Mouse (Mus musculus): ENCODE data around the gene Pitpna. TPM values are rescaled to one million over a fixed set of nuclear protein-coding genes. Genes with fewer than 3 reads are reported as not detected.

The Pitpna gene
- total RNA-seq, 2 experiments from 2014 or later: 336 to 338 TPM

DNA sequence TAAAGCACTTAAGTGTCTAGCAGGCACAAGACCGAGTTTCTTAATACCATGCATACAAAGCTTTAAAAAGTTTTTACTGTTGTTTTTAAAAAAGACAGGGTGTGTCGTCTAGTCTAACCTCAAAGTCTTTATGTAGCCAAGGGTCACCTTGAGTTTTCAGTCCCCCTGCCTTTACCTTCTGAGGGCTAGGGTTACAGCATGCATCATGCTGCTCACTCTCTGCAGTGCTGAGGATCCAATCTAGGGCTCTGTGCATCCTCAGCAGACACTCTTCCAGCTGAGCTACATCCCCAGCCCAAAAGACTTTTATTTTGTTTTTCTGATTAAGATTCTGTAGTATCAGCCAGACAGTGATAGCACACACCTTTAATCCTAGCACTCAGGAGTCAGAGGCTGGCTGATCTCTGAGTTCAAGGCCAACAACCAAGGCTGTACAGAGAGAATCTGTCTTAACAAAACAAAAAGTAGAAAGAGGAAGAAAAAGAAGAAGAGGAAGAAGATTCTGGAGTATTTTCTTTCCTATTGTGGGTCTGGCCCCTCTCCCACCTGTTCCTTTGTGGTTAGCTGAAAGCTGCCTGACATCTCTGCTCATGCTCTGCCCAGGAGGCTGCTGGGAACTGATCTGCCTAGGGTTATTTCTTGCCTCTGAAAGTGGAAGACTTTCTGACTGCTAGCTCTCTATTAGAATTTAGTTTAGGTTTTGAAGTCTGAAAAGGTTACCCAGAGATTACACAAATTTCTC, 34.9 kb downstream of the Pitpna start:
- no peak for DNase-seq (ENCODE audit: low spot score in 2 of 2)
- intact Hi-C loops (cut with DNase I): no loop called here

- intact Hi-C loops (cut with DNase I): no loop called here
- no peak for DNase-seq (ENCODE audit: low spot score in 2 of 2)
These were observed 36.2 kb downstream of the Pitpna start for GRCm38 (mm10) chr11:75624102-75624554.

- DNase-seq (ENCODE audit: low spot score in 2 of 2): peak in 1 of 2 experiments; percentile 52
- intact Hi-C loops (cut with DNase I): no loop called here
These were observed 37.9 kb downstream of the Pitpna start for GRCm38 (mm10) chr11:75625820-75626219.

GRCm38 (mm10) chr11:75630098-75630497, 42.2 kb downstream of the Pitpna start:
- no peak for DNase-seq (ENCODE audit: low spot score in 2 of 2)
- intact Hi-C loops (cut with DNase I): no loop called here

GRCm38 (mm10) chr11:75630645-75631229, 42.8 kb downstream of the Pitpna start, which contains the start of gene Inpp5k:
Gene Inpp5k, plus strand, starts transcription at chr11:75630988.
- intact Hi-C loops (cut with DNase I): no loop called here
- peak; percentile 97 for DNase-seq (ENCODE audit: low spot score in 2 of 2)

- peak in 1 of 2 experiments; percentile 38 for DNase-seq (ENCODE audit: low spot score in 2 of 2)
- intact Hi-C loops (cut with DNase I): no loop called here
These were observed 43.8 kb downstream of the Pitpna start for GRCm38 (mm10) chr11:75631561-75632225.

- DNase-seq (ENCODE audit: low spot score in 2 of 2): no peak
- intact Hi-C loops (cut with DNase I): no loop called here
These were observed 45.0 kb downstream of the Pitpna start for GRCm38 (mm10) chr11:75632921-75633320.

GRCm38 (mm10) chr11:75634801-75635200, 46.9 kb downstream of the Pitpna start:
- no peak for DNase-seq (ENCODE audit: low spot score in 2 of 2)
- intact Hi-C loops (cut with DNase I): no loop called here

GRCm38 (mm10) chr11:75635315-75635714, 47.4 kb downstream of the Pitpna start:
- intact Hi-C loops (cut with DNase I): no loop called here
- no peak for DNase-seq (ENCODE audit: low spot score in 2 of 2)

GRCm38 (mm10) chr11:75643323-75643722, 55.4 kb downstream of the Pitpna start:
- DNase-seq (ENCODE audit: low spot score in 2 of 2): no peak
- intact Hi-C loops (cut with DNase I): no loop called here

GRCm38 (mm10) chr11:75644684-75645083, 56.8 kb downstream of the Pitpna start:
- no peak for DNase-seq (ENCODE audit: low spot score in 2 of 2)

DNA sequence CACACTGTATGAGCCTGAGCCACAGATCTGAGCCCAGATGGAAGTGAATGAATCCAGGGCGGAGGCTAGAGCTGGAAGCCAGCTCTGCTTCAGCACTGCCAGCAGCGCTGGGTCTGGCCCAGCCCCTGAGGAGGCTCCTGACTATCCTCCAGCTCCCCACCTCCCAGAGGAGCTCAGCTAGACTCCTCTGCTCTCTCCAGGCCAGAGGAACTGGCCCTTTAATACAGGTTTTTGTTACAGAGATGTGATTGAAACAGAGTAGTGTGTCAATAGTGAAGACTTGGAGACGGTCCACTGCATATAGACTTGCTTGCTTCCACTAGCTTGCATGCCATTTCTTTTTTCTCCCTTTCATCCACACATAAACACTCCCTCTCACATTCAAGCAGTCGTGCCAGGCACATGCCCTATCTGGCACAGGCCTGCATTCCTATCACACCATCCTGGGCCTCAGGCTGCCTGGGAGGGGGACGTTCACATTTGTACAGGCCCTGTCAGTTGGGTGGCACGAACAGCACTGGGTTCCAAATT, 59.8 kb downstream of the Pitpna start:
- peak in 1 of 2 experiments; percentile 75 for DNase-seq (ENCODE audit: low spot score in 2 of 2)
- intact Hi-C loops (cut with DNase I): no loop called here

More at GRCm38 (mm10) chr11:75644684-75645083, 56.8 kb downstream of the Pitpna start:
- intact Hi-C loops (cut with DNase I): no loop called here

DNA sequence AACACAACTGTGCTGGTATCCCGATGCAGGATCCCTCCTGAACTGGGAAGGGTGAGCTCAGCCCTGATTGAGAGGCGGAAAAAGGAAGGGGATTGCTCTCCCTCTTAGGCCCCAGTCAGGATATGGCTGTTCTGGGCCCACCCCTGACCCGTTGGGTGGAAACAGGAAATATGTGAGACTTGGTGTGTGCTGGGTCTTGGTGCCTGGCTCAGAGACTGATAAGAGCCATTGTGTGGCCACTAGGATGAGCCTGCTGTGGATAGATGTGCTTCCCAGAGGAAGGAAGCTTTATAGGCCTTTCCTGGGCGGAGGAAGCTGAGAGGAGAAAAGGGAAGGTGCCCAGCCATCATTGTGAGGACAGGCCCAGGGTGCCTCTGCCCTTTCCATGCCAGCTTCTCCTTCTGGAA, 61.3 kb downstream of the Pitpna start:
- no peak for DNase-seq (ENCODE audit: low spot score in 2 of 2)
- intact Hi-C loops (cut with DNase I): no loop called here

- intact Hi-C loops (cut with DNase I): no loop called here
- no peak for DNase-seq (ENCODE audit: low spot score in 2 of 2)
These were observed 62.4 kb downstream of the Pitpna start, which contains the start of gene Myo1c for GRCm38 (mm10) chr11:75650311-75650710. Gene Myo1c, plus strand, starts transcription at chr11:75650504.

GRCm38 (mm10) chr11:75650958-75651425, 63.1 kb downstream of the Pitpna start:
- no peak for DNase-seq (ENCODE audit: low spot score in 2 of 2)
- intact Hi-C loops (cut with DNase I): no loop called here

GRCm38 (mm10) chr11:75651426-75652221, 63.7 kb downstream of the Pitpna start:
- peak; percentile 74 for DNase-seq (ENCODE audit: low spot score in 2 of 2)
- intact Hi-C loops (cut with DNase I): no loop called here

GRCm38 (mm10) chr11:75652222-75652941, 64.5 kb downstream of the Pitpna start:
- peak in 1 of 2 experiments; percentile 53 for DNase-seq (ENCODE audit: low spot score in 2 of 2)
- intact Hi-C loops (cut with DNase I): no loop called here

DNA sequence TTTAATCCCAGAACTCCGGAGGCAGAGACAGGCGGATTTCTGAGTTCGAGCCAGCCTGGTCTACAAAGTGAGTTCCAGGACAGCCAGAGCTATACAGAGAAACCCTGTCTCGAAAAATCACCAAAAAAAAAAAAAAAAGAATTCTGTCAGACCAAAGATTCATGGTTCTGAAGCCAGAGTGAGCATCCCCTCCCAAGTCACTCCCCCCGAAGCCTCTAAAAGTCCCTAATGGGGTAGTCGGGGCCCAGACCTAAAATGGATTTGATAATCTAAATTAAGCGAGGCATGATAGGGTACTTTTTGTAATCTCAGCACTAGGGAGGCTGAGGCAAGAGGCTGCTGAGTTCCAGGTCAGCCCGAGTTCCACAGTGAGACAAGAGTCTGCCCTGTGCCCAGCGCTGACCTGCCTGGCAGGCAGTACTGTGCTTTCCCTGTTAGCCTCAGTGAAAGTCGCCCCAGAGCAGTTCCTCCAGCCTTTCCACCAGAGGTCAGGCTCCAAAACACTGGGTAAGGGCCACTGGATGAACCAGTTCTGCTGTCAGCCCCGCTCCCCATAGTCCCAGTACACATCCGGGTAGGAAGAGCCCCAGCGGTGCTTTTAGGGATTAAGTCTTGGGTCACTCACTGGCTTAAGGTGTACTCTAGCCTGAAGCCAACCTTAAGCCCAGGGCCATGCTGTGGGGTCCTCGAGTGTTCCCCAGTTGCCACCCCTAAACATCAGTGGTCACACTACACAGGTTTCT, 65.2 kb downstream of the Pitpna start:
- intact Hi-C loops (cut with DNase I): no loop called here
- no peak for DNase-seq (ENCODE audit: low spot score in 2 of 2)

Measured in left cerebral cortex, postnatal 14 days (tissue).